Mouse (Mus musculus) liver, embryonic 13.5 days (tissue): ENCODE data around the gene Ppih. TPM values are rescaled to one million over a fixed set of nuclear protein-coding genes. Genes with fewer than 3 reads are reported as not detected.

Source experiments
- ATAC-seq: fragments of 200-750 bp; cut with Nextera tagmentation; 2 replicates; pipeline ENCODE4 v1.8.0; 2017; ENCODE audit warnings: low read depth, mild to moderate bottlenecking, moderate number of reproducible peaks, moderate library complexity
- DNase-seq: peaks from one replicate; pipeline ENCODE4 v3.0.0; 2022
- H3K27ac ChIP-seq: fragments of 300-500 bp; sonication (generic); 2 replicates; pipeline ENCODE4 v1.5.1; 2015; ENCODE audit warnings: moderate library complexity, mild to moderate bottlenecking, inconsistent platforms
- H3K27me3 ChIP-seq: fragments of 300-500 bp; sonication (generic); 2 replicates; pipeline ENCODE4 v1.6.1; 2015; ENCODE audit warnings: mild to moderate bottlenecking, inconsistent platforms
- H3K36me3 ChIP-seq: fragments of 300-500 bp; sonication (generic); 2 replicates; pipeline ENCODE4 v1.6.1; 2015; ENCODE audit warnings: mild to moderate bottlenecking, inconsistent platforms
- H3K4me1 ChIP-seq: fragments of 300-500 bp; sonication (generic); replicated peaks from 2 replicates; pipeline ENCODE4 v1.6.1; 2015; ENCODE audit warnings: inconsistent platforms
- H3K4me2 ChIP-seq: fragments of 300-500 bp; sonication (generic); 2 replicates; pipeline ENCODE4 v1.6.1; 2015; ENCODE audit warnings: inconsistent platforms, mild to moderate bottlenecking, moderate library complexity
- H3K4me3 ChIP-seq: fragments of 300-500 bp; sonication (generic); replicated peaks from 2 replicates; pipeline ENCODE4 v1.5.1; 2015; ENCODE audit warnings: mild to moderate bottlenecking, inconsistent platforms
- H3K9ac ChIP-seq: fragments of 300-500 bp; sonication (generic); 2 replicates; pipeline ENCODE4 v1.6.1; 2015; ENCODE audit warnings: mild to moderate bottlenecking, inconsistent platforms
- H3K9me3 ChIP-seq: fragments of 300-500 bp; sonication (generic); replicated peaks from 2 replicates; pipeline ENCODE4 v1.6.1; 2016; ENCODE audit warnings: inconsistent platforms
- WGBS: fragments of 180-500 bp; shearing (Covaris S2); methylation state at CpG from one replicate; pipeline ENCODE4 v1.1.7; 2015; ENCODE audit not compliant: insufficient replicate concordance; 5-methylcytosine and 5-hydroxymethylcytosine counted together
- polyA plus RNA-seq: library from polyadenylated mRNA; unstranded; fragments of >200 nt; fragmentation: Nextera tagmentation; extraction: Ambion mirVana; gene quantifications from 2 replicates; pipeline ENCODE4 v1.2.1, GENCODE M21; 2015

The Ppih gene
- polyA plus RNA-seq = 87.9 and 92.5 TPM in 2 replicates

- WGBS = under 1% methylated on average over 44 of the region's 44 CpGs
- H3K4me3 ChIP-seq = peak within 1 kb of the TSS; percentile 86
- peak within 1 kb of the TSS; percentile 95 for H3K4me2 ChIP-seq
- no peaks in the 10 kb centered on the region for H3K9me3 ChIP-seq
- peak within 1 kb of the TSS; percentile 62; the same call in 1 of the 2 replicates for H3K27ac ChIP-seq
- H3K36me3 ChIP-seq = peaks cover 43% of the 10 kb centered on the region
- peak within 1 kb of the TSS; percentile 82 for H3K9ac ChIP-seq
- peaks cover 16% of the 10 kb centered on the region for H3K27me3 ChIP-seq
- ATAC-seq = peak; percentile 98
- DNase-seq = peak; percentile 93
- peaks cover 24% of the 10 kb centered on the region for H3K4me1 ChIP-seq
Measured at GRCm38 (mm10) chr4:119320131-119320830, at the start of gene Ppih. TSS of gene Ppih (minus strand) at chr4:119320546.

- no peaks in the 10 kb centered on the region for H3K4me1 ChIP-seq
- H3K9ac ChIP-seq = no peak overlapping the region
- no peaks in the 10 kb centered on the region for H3K27me3 ChIP-seq
- ATAC-seq (no peak), DNase-seq (no peak)
- H3K9me3 ChIP-seq = no peaks in the 10 kb centered on the region
- no peaks in the 10 kb centered on the region for H3K36me3 ChIP-seq
- no peak overlapping the region for H3K27ac ChIP-seq
- 75% methylated on average over 6 of the region's 6 CpGs for WGBS
- no peak overlapping the region for H3K4me2 ChIP-seq
- no peak overlapping the region for H3K4me3 ChIP-seq
Measured at GRCm38 (mm10) chr4:119369460-119369859, 49.1 kb upstream of the Ppih start.

- no peak overlapping the region for H3K4me2 ChIP-seq
- ATAC-seq = no peak
- no peaks in the 10 kb centered on the region for H3K9me3 ChIP-seq
- H3K4me1 ChIP-seq = no peaks in the 10 kb centered on the region
- no peak overlapping the region for H3K9ac ChIP-seq
- no peak overlapping the region for H3K27ac ChIP-seq
- no peak for DNase-seq
- H3K36me3 ChIP-seq = no peaks in the 10 kb centered on the region
- no peak overlapping the region for H3K4me3 ChIP-seq
- no peaks in the 10 kb centered on the region for H3K27me3 ChIP-seq
- WGBS = 44% methylated on average over 4 of the region's 4 CpGs
Measured at GRCm38 (mm10) chr4:119366758-119367526, 46.6 kb upstream of the Ppih start.

- H3K4me1 ChIP-seq = no peaks in the 10 kb centered on the region
- no peak for ATAC-seq
- no peak overlapping the region for H3K27ac ChIP-seq
Measured at GRCm38 (mm10) chr4:119362231-119362630, 41.9 kb upstream of the Ppih start.

GRCm38 (mm10) chr4:119359196-119359971, 39.0 kb upstream of the Ppih start:
- WGBS = 10% methylated on average over 30 of the region's 30 CpGs
- peak overlapping the region; percentile 59 for H3K9ac ChIP-seq
- peak overlapping the region; percentile 63 for H3K4me2 ChIP-seq
- no peak; the same call in 1 of the 2 replicates for ATAC-seq
- H3K9me3 ChIP-seq = no peaks in the 10 kb centered on the region
- H3K27me3 ChIP-seq = peaks cover 20% of the 10 kb centered on the region
- H3K4me3 ChIP-seq = peak overlapping the region; percentile 47
- H3K36me3 ChIP-seq = no peaks in the 10 kb centered on the region
- H3K27ac ChIP-seq = no peak overlapping the region
- no peaks in the 10 kb centered on the region for H3K4me1 ChIP-seq
- no peak for DNase-seq

More at GRCm38 (mm10) chr4:119362231-119362630, 41.9 kb upstream of the Ppih start:
- no peak overlapping the region for H3K4me2 ChIP-seq
- no peaks in the 10 kb centered on the region for H3K36me3 ChIP-seq
- H3K4me3 ChIP-seq = no peak overlapping the region
- H3K9me3 ChIP-seq = no peaks in the 10 kb centered on the region
- WGBS = 50% methylated on average over 3 of the region's 3 CpGs
- no peak for DNase-seq
- H3K27me3 ChIP-seq = peaks cover 14% of the 10 kb centered on the region
- H3K9ac ChIP-seq = no peak overlapping the region

GRCm38 (mm10) chr4:119345508-119345907, 25.2 kb upstream of the Ppih start:
- Histone ChIP-seq H3K9me3 (no peaks in the 10 kb centered on the region), H3K27ac (no peak overlapping the region), H3K36me3 (no peaks in the 10 kb centered on the region), H3K4me1 (no peaks in the 10 kb centered on the region), H3K4me3 (no peak overlapping the region), H3K4me2 (no peak overlapping the region), H3K9ac (no peak overlapping the region), H3K27me3 (0 out of 2 replicates have a peak, but pooled peaks cover 3% of the 10 kb centered on the region)
- ATAC-seq (no peak), DNase-seq (no peak)
- 73% methylated on average over 6 of the region's 6 CpGs for WGBS

GRCm38 (mm10) chr4:119338861-119339361, 18.6 kb upstream of the Ppih start:
- Histone ChIP-seq H3K9me3 (no peaks in the 10 kb centered on the region), H3K9ac (no peak overlapping the region), H3K4me2 (no peak overlapping the region), H3K27me3 (no peaks in the 10 kb centered on the region), H3K27ac (no peak overlapping the region), H3K4me3 (no peak overlapping the region), H3K36me3 (no peaks in the 10 kb centered on the region), H3K4me1 (0 out of 2 replicates have a peak, but pooled peaks cover 4% of the 10 kb centered on the region)
- peak; percentile 45; the same call in 1 of the 2 replicates for ATAC-seq
- peak; percentile 11 for DNase-seq
- WGBS = 8% methylated on average over 10 of the region's 10 CpGs

- DNase-seq = no peak
- H3K36me3 ChIP-seq = no peaks in the 10 kb centered on the region
- no peak overlapping the region for H3K4me2 ChIP-seq
- no peak for ATAC-seq
- H3K27me3 ChIP-seq = no peaks in the 10 kb centered on the region
- 0 out of 2 replicates have a peak, but pooled peaks cover 4% of the 10 kb centered on the region for H3K4me1 ChIP-seq
- H3K4me3 ChIP-seq = no peak overlapping the region
- H3K9me3 ChIP-seq = no peaks in the 10 kb centered on the region
- H3K9ac ChIP-seq = no peak overlapping the region
- no peak overlapping the region for H3K27ac ChIP-seq
- WGBS = 59% methylated on average over 4 of the region's 4 CpGs
Measured at GRCm38 (mm10) chr4:119338422-119338821, 18.1 kb upstream of the Ppih start.

- 68% methylated on average over 6 of the region's 6 CpGs for WGBS
- ATAC-seq = no peak
- Histone ChIP-seq H3K27ac (no peak overlapping the region), H3K4me3 (no peak overlapping the region), H3K36me3 (no peaks in the 10 kb centered on the region), H3K27me3 (peaks cover 3% of the 10 kb centered on the region; the same call in 1 of the 2 replicates), H3K4me2 (no peak overlapping the region), H3K9me3 (no peaks in the 10 kb centered on the region), H3K4me1 (0 out of 2 replicates have a peak, but pooled peaks cover 1% of the 10 kb centered on the region), H3K9ac (no peak overlapping the region)
- no peak for DNase-seq
Measured at GRCm38 (mm10) chr4:119333487-119333886, 13.1 kb upstream of the Ppih start.

- DNase-seq = no peak
- H3K4me1 ChIP-seq = peaks cover 24% of the 10 kb centered on the region
- H3K27me3 ChIP-seq = peaks cover 16% of the 10 kb centered on the region
- peak overlapping the region; percentile 95 for H3K4me2 ChIP-seq
- ATAC-seq = peak; percentile 17; the same call in 1 of the 2 replicates
- peak overlapping the region; percentile 62; the same call in 1 of the 2 replicates for H3K27ac ChIP-seq
- H3K4me3 ChIP-seq = peak overlapping the region; percentile 86
- WGBS = 28% methylated on average over 10 of the region's 10 CpGs
- H3K9ac ChIP-seq = peak overlapping the region; percentile 69
- H3K36me3 ChIP-seq = peaks cover 35% of the 10 kb centered on the region
- H3K9me3 ChIP-seq = no peaks in the 10 kb centered on the region
Measured at GRCm38 (mm10) chr4:119320896-119321550, 677 bp upstream of the Ppih start.
